Mouse (Mus musculus): ENCODE measurements at regions not wholly inside any gene's neighbourhood (a gene's known extent, or its start where the extent isn't known, plus 50 kb on each side); places are given as distances from the start of the nearest gene placed in this dataset.
"Not testable (repeated sequence)": the region's sequence is repeated elsewhere in the genome, so short reads cannot be mapped to it uniquely, and the experiment has no call there.

DNA sequence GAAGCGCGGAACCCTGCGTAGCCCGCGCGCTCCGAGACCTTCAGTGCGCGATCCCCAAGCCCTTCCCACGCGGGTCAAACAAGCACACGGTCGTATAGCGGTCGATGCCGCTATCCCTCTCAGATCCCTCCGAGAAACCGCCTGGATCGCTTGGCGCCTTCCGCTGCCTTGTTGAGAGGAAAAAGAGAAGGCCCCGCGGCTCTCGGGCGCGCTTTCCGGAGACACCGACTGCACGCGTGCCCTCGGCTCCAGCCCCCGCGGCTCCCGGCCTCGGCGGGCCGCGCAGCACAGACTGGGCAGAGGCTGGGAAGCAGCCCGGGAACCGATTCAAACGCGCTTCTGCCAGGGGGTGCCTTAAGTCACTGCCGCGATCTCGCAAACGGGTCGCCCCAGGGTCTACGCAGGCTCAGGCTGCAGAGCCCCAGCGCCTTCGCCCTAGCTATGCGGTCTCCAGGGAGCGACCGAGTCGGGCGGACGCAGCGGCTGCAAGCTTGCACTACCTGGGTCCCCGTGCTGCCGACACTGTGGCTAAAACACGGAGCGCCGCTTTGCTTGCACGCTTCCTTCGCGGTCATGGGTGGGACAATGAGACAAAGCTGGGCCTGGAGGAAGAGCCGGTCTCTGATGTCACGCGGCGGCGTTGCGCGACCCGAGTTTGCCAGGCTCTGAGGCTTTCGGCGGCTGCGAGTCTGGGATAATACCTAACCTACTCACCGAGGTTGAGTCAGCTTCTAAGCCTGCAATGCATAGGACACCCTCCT, 87.3 kb downstream of the Crisp4 start:
- peak; percentile 48 to 55 for DNase-seq (ENCODE audit: low spot score in 2 of 2)

DNA sequence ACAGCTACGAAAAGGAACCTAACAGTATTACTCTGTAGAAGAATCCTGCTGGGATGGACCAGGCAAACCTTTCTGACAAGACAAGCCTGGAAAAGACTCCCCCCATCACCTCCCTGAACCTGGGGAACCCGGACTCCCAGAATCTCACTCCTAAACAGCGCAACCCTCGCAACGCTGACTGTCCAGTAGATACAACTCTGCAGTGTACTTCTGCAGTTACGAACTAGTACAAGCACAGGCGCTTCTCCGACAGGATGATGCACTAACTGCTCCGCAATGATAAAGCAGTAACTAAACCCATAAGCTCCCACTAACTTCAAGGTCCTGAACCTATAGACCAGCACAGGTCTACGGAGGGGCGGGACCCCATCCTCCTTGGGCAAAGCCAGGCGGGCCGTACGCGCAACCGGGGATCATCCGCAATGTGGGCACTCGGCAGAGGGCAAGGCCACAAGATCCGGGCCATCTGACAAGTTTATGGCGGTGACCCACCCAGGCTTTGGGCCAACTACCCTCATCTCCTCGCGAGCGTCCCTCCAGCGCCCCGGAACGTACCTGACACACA, 88.0 kb downstream of the Crisp4 start:
- peak; percentile 6 to 9 for DNase-seq (ENCODE audit: low spot score in 2 of 2)

DNA sequence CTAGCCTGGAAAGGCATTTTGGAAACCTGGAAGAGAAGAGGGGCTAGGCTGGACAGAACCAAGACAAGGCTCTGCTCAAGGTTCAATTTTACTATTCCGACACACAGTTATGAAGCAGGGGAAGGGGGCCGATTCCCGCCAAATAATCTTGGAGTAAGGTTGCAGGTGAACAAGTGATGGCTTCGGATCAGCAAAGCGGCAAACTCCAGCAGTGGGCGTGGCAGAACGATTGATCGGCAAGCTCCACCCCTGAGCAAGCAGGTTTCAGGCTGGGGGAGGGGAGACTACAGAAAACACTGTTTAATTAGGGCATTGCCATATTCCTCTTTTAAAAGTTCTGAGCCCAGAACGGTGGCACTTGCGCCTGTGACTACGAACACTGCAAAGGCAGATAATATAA, 88.7 kb downstream of the Crisp4 start:
- DNase-seq (ENCODE audit: low spot score in 2 of 2): not testable (repeated sequence)

DNA sequence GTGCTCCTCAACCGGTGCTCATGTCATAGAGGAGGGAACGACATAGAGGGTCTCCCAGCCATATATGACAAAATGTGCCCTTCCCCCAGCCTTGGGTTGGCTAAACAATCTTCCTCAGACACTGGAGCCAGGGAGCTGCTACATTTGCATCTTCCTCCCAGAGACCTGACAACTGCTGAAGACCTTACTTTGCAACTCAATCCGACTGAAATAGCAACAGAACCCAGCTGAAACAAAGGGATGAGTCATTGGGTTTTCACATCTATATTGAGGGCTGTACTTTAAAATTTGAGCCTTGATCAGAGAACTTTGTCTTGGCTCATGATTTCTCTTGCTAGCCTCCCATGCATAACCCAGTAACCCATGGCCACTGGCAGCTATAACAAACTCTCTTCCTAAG, 115.5 kb downstream of the Crisp4 start:
- DNase-seq (ENCODE audit: low spot score in 2 of 2): no peak

DNA sequence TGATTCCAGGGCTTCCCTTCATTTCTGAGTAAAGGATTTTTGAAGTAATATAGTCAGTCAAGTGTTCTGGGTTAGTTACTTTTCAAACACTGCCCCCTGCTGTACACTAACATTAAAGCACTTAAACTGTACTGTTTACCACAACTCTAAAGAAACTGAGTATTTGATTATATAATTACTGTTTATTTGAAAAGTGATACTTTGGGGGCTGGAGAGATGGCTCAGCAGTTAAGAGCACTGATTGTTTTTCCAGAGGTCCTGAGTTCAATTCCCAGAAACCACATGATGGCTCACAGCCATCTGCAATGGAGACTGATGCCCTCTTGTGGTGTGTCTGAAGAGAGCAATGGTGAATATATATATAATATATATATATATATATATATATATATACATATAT, 132.8 kb downstream of the Crisp4 start:
- peak in 1 of 2 experiments; percentile 16 for DNase-seq (ENCODE audit: low spot score in 2 of 2)

DNA sequence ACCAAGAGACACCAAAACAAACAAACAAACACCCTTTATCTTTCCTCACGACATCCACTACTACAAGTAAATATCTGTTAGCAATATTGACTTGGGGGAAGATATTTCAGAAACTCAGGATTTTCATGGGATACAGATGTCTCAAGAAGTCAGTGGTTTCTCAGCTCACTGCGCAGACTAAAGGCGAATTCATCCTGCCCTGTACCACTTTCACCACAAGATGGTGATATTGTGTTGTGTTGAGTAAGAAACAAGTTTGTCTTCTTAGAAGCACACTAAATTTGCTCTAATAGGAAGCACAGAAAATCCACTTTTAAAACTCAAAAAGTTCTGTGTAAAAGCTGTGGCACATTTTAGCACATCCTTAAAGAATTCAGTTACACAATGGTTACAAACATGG, 165.1 kb downstream of the Crisp4 start:
- peak; percentile 21 to 63 for DNase-seq (ENCODE audit: low spot score in 2 of 2)

DNA sequence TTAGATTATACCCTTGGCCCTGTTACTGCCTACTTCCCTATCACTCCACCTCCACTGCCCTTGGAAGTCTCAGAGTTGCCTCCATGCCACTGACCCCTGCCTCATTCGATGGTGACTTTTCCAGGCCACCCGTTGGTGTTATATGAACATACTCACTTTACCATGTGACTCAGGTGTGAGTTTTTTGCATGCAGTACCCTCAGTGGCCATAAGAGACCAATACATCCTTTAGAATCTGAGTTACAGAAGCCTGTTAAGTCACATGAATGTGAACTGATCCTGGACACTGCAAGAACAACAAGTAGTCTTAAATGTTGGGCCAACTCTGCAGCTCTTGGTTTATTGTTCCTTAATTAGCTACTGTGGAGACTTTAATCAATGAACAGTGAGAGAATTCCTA, 167.6 kb downstream of the Crisp4 start:
- no peak for DNase-seq (ENCODE audit: low spot score in 2 of 2)

DNA sequence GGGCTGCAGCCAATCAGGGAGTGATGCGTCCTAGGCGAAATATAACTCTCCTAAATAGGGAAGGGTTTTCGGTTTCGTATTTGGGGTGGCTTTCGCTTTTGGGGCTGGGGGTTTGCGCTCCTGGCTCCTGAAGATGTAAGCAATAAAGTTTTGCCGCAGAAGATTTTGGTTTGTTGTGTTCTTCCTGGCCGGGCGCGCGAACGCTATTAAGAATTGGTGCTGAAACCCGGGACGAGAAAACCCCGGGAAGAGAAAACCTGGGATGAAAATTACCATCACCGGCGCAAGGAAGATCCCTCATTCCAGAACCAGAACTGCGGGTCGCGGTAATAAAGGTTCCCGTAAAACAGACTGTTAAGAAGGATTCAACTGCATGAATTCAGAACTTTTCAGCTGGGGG, 188.8 kb downstream of the Crisp4 start:
- DNase-seq (ENCODE audit: low spot score in 2 of 2): not testable (repeated sequence)

DNA sequence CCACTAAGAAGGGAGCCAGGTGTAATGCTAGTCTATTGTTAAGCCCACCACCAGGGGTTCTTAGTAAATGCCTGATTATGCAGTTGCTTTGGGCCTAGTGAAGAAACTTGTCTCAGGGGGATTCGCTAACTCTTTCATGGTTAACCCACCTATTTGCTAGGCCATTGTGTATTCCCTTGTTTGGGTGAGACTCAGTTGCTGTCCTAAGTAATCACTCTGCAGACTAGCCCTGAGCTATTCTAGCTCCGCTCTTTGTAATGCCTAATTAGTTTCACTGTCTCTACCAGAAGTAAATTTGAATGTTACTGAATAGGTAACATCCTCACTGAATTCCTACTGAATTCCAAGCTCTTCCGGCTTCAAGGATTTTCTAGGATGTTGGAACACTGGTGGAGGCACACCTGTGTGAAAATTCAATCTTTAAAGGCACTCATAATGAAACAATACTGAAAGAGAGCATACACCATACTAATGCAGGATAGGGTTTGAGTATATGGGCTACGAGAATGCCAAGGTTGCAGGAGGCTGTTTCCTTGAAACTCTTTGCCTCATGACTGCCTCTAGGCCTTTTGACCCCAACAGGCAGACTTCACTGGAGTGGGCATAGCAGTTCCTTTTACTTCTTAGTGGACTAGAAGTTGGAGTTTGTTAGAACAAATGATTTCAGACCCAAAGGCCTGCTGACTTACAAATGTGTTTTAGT, 213.4 kb downstream of the Crisp4 start:
- not testable (repeated sequence) for DNase-seq (ENCODE audit: low spot score in 2 of 2)

Measured in frontal cortex, postnatal 36 days (tissue).